11 mouse cellular contexts compared by ENCODE assay signal in genomic region chr4:123162305-123162917, GRCm38 (mm10). TPM values are rescaled to one million over a fixed set of nuclear protein-coding genes. Genes with fewer than 3 reads are reported as not detected.
DNase-seq lines count a peak whose midpoint lies in the region; ATAC-seq and TF ChIP-seq lines count a peak whose summit lies in the region.
"Had no signal": no experiment of that assay in that cellular context is flagged by ENCODE, and none has a peak within 500 bp of the region (broad histone marks: within the 10 kb centered on the region; RNA-seq: fewer than 3 reads in every experiment).

No protein-coding gene starts in this region.

- H3K4me2 ChIP-seq in hindbrain, embryonic 12.5 days (replicated peaks): peak overlapping the region; percentile 29
- peak overlapping the region; percentile 35; the same call in 1 of the 2 replicates for H3K4me2 ChIP-seq in hindbrain, postnatal 0 days (ENCODE audit: low read depth, low read length)
- peak overlapping the region; percentile 45 for H3K4me2 ChIP-seq in neural tube, embryonic 15.5 days

- H3K9ac ChIP-seq in hindbrain, embryonic 12.5 days: no peak overlapping the region
- no peak overlapping the region for H3K9ac ChIP-seq in hindbrain, postnatal 0 days (replicated peaks; ENCODE audit: low read length)
- no peak overlapping the region for H3K9ac ChIP-seq in neural tube, embryonic 15.5 days (replicated peaks)

- no peak for ATAC-seq in hindbrain, embryonic 12.5 days (ENCODE audit: low FRiP score)
- ATAC-seq in hindbrain, postnatal 0 days: no peak
- no peak for ATAC-seq in neural tube, embryonic 15.5 days (ENCODE audit: low FRiP score)

- no peak overlapping the region for H3K27ac ChIP-seq in hindbrain, embryonic 12.5 days
- no peak overlapping the region; the same call in 1 of the 2 replicates for H3K27ac ChIP-seq in hindbrain, embryonic 10.5 days
- no peak overlapping the region; the same call in 1 of the 2 replicates for H3K27ac ChIP-seq in hindbrain, postnatal 0 days
- no peak overlapping the region for H3K27ac ChIP-seq in neural tube, embryonic 15.5 days (replicated peaks)
- H3K27ac ChIP-seq in layer of hippocampus, adult 2 months: no peak overlapping the region

- H3K9me3 ChIP-seq in hindbrain, embryonic 12.5 days (replicated peaks): no peaks in the 10 kb centered on the region
- no peaks in the 10 kb centered on the region for H3K9me3 ChIP-seq in hindbrain, embryonic 10.5 days
- no peaks in the 10 kb centered on the region for H3K9me3 ChIP-seq in hindbrain, postnatal 0 days (ENCODE audit: low read length)
- H3K9me3 ChIP-seq in neural tube, embryonic 15.5 days (replicated peaks): no peaks in the 10 kb centered on the region

- 21% methylated on average over 15 of the region's 15 CpGs for WGBS in hindbrain, embryonic 12.5 days
- WGBS in hindbrain, embryonic 10.5 days: 24% methylated on average over 15 of the region's 15 CpGs
- 20% methylated on average over 15 of the region's 15 CpGs for WGBS in hindbrain, postnatal 0 days
- 13% methylated on average over 15 of the region's 15 CpGs for WGBS in neural tube, embryonic 15.5 days

- TF ChIP-seq CTCF in hindbrain, postnatal 0 days (IDR thresholded peaks at IDR 0.05; ENCODE audit: low read depth): no peak
- TF ChIP-seq CTCF in layer of hippocampus, adult 2 months (conservative IDR thresholded peaks at IDR 0.05): no peak

- H3K27me3 ChIP-seq in hindbrain, embryonic 12.5 days: no peaks in the 10 kb centered on the region; the same call in 1 of the 2 replicates
- peaks cover 5% of the 10 kb centered on the region for H3K27me3 ChIP-seq in hindbrain, embryonic 10.5 days (ENCODE audit: insufficient read depth, poor library complexity, severe bottlenecking)
- no peaks in the 10 kb centered on the region for H3K27me3 ChIP-seq in hindbrain, postnatal 0 days (ENCODE audit: insufficient read depth, low read length)
- H3K27me3 ChIP-seq in neural tube, embryonic 15.5 days (replicated peaks): 0 out of 2 replicates have a peak, but pooled peaks cover 2% of the 10 kb centered on the region

- H3K36me3 ChIP-seq in hindbrain, embryonic 12.5 days: no peaks in the 10 kb centered on the region
- no peaks in the 10 kb centered on the region for H3K36me3 ChIP-seq in hindbrain, embryonic 10.5 days
- no peaks in the 10 kb centered on the region for H3K36me3 ChIP-seq in hindbrain, postnatal 0 days (ENCODE audit: insufficient read depth, low read length)
- no peaks in the 10 kb centered on the region for H3K36me3 ChIP-seq in neural tube, embryonic 15.5 days

- intact Hi-C loops in left cerebral cortex, postnatal 36 days (cut with DNase I): no loop called here

- peaks cover 3% of the 10 kb centered on the region for H3K4me1 ChIP-seq in hindbrain, embryonic 12.5 days
- H3K4me1 ChIP-seq in hindbrain, embryonic 10.5 days (replicated peaks): peaks cover 12% of the 10 kb centered on the region
- peaks cover 5% of the 10 kb centered on the region; the same call in 1 of the 2 replicates for H3K4me1 ChIP-seq in hindbrain, postnatal 0 days (ENCODE audit: insufficient read depth, low read length)
- no peaks in the 10 kb centered on the region; the same call in 1 of the 2 replicates for H3K4me1 ChIP-seq in neural tube, embryonic 15.5 days

- H3K4me3 ChIP-seq in hindbrain, embryonic 12.5 days: no peak overlapping the region
- no peak overlapping the region for H3K4me3 ChIP-seq in hindbrain, embryonic 10.5 days
- H3K4me3 ChIP-seq in hindbrain, postnatal 0 days (ENCODE audit: low read length): no peak overlapping the region
- H3K4me3 ChIP-seq in neural tube, embryonic 15.5 days (replicated peaks): no peak overlapping the region
- no peak overlapping the region for H3K4me3 ChIP-seq in layer of hippocampus, adult 2 months

- no peak for DNase-seq in hindbrain, embryonic 10.5 days (ENCODE audit: low spot score)
- peak; percentile 28 for DNase-seq in embryo, embryonic 10.5 days (ENCODE audit: low spot score)
- DNase-seq in hindbrain, postnatal 0 days (ENCODE audit: low spot score): no peak
- no peak for DNase-seq in adipocyte (ENCODE audit: low spot score)
- DNase-seq in layer of hippocampus, adult 2 months (ENCODE audit: low spot score in 2 of 2): no peak
- DNase-seq in left cerebral cortex, postnatal 36 days (ENCODE audit: low spot score in 2 of 2): no peak
- DNase-seq: cerebellum, adult 8-10 months; lung, adult 18-20 months had no signal

RNA-seq across cellular contexts. Expression of gene Hpcal4, which starts 20.6 kb away (rescaled TPM):
- 2.7 and 3.7 TPM in 2 replicates for polyA plus RNA-seq in hindbrain, embryonic 12.5 days (2016; fragmentation: Nextera tagmentation; extraction: Ambion mirVana)
- 0.41 and 0.52 TPM in 2 replicates for polyA plus RNA-seq in hindbrain, embryonic 10.5 days (2016; fragmentation: Nextera tagmentation; extraction: Ambion mirVana)
- 32.1 and 46.3 TPM in 2 replicates for total RNA-seq in hindbrain, postnatal 0 days (2014; rRNA removed)
- 37.2 and 43.8 TPM in 2 replicates for polyA plus RNA-seq in hindbrain, postnatal 0 days (2015; fragmentation: Nextera tagmentation; extraction: Ambion mirVana)
- 33.2 and 34.4 TPM in 2 replicates for polyA plus RNA-seq in neural tube, embryonic 15.5 days (2015; fragmentation: Nextera tagmentation; extraction: Ambion mirVana)
- 100 to 1,000 TPM; 493 to 508 TPM for total RNA-seq in layer of hippocampus, adult 2 months (2021)
- total RNA-seq in left cerebral cortex, postnatal 36 days (2021): 100 to 1,000 TPM; 549 to 564 TPM

RNA-seq across cellular contexts. Expression of gene Ppie, which starts 22.7 kb away (rescaled TPM):
- polyA plus RNA-seq in hindbrain, embryonic 12.5 days (2016; fragmentation: Nextera tagmentation; extraction: Ambion mirVana): 80.3 and 83.2 TPM in 2 replicates
- 114 and 127 TPM in 2 replicates for polyA plus RNA-seq in hindbrain, embryonic 10.5 days (2016; fragmentation: Nextera tagmentation; extraction: Ambion mirVana)
- 22.0 and 39.5 TPM in 2 replicates for total RNA-seq in hindbrain, postnatal 0 days (2014; rRNA removed)
- 44.4 and 49.7 TPM in 2 replicates for polyA plus RNA-seq in hindbrain, postnatal 0 days (2015; fragmentation: Nextera tagmentation; extraction: Ambion mirVana)
- 50.4 and 66.1 TPM in 2 replicates for polyA plus RNA-seq in neural tube, embryonic 15.5 days (2015; fragmentation: Nextera tagmentation; extraction: Ambion mirVana)
- total RNA-seq in layer of hippocampus, adult 2 months (2021): 10 to 100 TPM; 21.5 to 21.9 TPM
- total RNA-seq in left cerebral cortex, postnatal 36 days (2021): 10 to 100 TPM; 16.4 to 23.4 TPM

RNA-seq across cellular contexts. Expression of gene Nt5c1a, which starts 38.9 kb away (rescaled TPM):
- not detected in 2 replicates for polyA plus RNA-seq in hindbrain, embryonic 12.5 days (2016; fragmentation: Nextera tagmentation; extraction: Ambion mirVana)
- not detected in 2 replicates for polyA plus RNA-seq in hindbrain, embryonic 10.5 days (2016; fragmentation: Nextera tagmentation; extraction: Ambion mirVana)
- total RNA-seq in hindbrain, postnatal 0 days (2014; rRNA removed): 0.79 and 2.1 TPM in 2 replicates
- polyA plus RNA-seq in hindbrain, postnatal 0 days (2015; fragmentation: Nextera tagmentation; extraction: Ambion mirVana): 0.39 and 0.53 TPM in 2 replicates
- 0.17 TPM in 1 of 2 replicates, not detected in the other for polyA plus RNA-seq in neural tube, embryonic 15.5 days (2015; fragmentation: Nextera tagmentation; extraction: Ambion mirVana)
- total RNA-seq in layer of hippocampus, adult 2 months (2021): 10 to 100 TPM; 14.5 to 15.2 TPM
- total RNA-seq in left cerebral cortex, postnatal 36 days (2021): 10 to 100 TPM in 1 of 2 experiments, 1 to 10 TPM in 1; 8.9 to 10.0 TPM

RNA-seq across cellular contexts. Expression of gene Oxct2b, which starts 46.3 kb away (rescaled TPM):
- polyA plus RNA-seq in hindbrain, embryonic 12.5 days (2016; fragmentation: Nextera tagmentation; extraction: Ambion mirVana): 0.48 TPM in 1 of 2 replicates, not detected in the other
- polyA plus RNA-seq in hindbrain, embryonic 10.5 days (2016; fragmentation: Nextera tagmentation; extraction: Ambion mirVana): not detected in 2 replicates
- total RNA-seq in hindbrain, postnatal 0 days (2014; rRNA removed): 0.16 and 0.75 TPM in 2 replicates
- polyA plus RNA-seq in hindbrain, postnatal 0 days (2015; fragmentation: Nextera tagmentation; extraction: Ambion mirVana): 0.60 and 0.93 TPM in 2 replicates
- 0.68 and 0.77 TPM in 2 replicates for polyA plus RNA-seq in neural tube, embryonic 15.5 days (2015; fragmentation: Nextera tagmentation; extraction: Ambion mirVana)
- total RNA-seq in layer of hippocampus, adult 2 months (2021): not detected
- under 1 TPM in 1 of 2 experiments, not detected in 1; 0.34 TPM for total RNA-seq in left cerebral cortex, postnatal 36 days (2021)

RNA-seq across cellular contexts. Expression of gene Bmp8b, which starts 57.4 kb away (rescaled TPM):
- polyA plus RNA-seq in hindbrain, embryonic 12.5 days (2016; fragmentation: Nextera tagmentation; extraction: Ambion mirVana): 0.33 and 0.44 TPM in 2 replicates
- polyA plus RNA-seq in hindbrain, embryonic 10.5 days (2016; fragmentation: Nextera tagmentation; extraction: Ambion mirVana): 0.25 and 0.60 TPM in 2 replicates
- 0.42 and 0.47 TPM in 2 replicates for total RNA-seq in hindbrain, postnatal 0 days (2014; rRNA removed)
- polyA plus RNA-seq in hindbrain, postnatal 0 days (2015; fragmentation: Nextera tagmentation; extraction: Ambion mirVana): 0.29 and 0.43 TPM in 2 replicates
- polyA plus RNA-seq in neural tube, embryonic 15.5 days (2015; fragmentation: Nextera tagmentation; extraction: Ambion mirVana): 0.38 and 0.43 TPM in 2 replicates
- total RNA-seq in layer of hippocampus, adult 2 months (2021): under 1 TPM; 0.20 to 0.29 TPM
- total RNA-seq in left cerebral cortex, postnatal 36 days (2021): under 1 TPM; 0.14 to 0.15 TPM
- total RNA-seq: gastrocnemius, postnatal 4 days had no signal
